Mouse (Mus musculus) embryonic fibroblast, embryonic 13.5 days (primary cell): ENCODE measurements around the gene Gpr155.

ENCODE experiments used
- CTCF ChIP-seq: IDR thresholded peaks from 2 replicates; pipeline ENCODE4 v1.5.1; 2011; ENCODE audit warnings: mild to moderate bottlenecking, control low read depth, low read length, moderate library complexity, borderline replicate concordance; ENCODE audit not compliant: insufficient read depth
- POLR2A ChIP-seq: IDR thresholded peaks from 2 replicates; pipeline ENCODE4 v1.6.1; 2011; ENCODE audit warnings: low read depth, mild to moderate bottlenecking, control low read depth, low read length, moderate library complexity

DNA sequence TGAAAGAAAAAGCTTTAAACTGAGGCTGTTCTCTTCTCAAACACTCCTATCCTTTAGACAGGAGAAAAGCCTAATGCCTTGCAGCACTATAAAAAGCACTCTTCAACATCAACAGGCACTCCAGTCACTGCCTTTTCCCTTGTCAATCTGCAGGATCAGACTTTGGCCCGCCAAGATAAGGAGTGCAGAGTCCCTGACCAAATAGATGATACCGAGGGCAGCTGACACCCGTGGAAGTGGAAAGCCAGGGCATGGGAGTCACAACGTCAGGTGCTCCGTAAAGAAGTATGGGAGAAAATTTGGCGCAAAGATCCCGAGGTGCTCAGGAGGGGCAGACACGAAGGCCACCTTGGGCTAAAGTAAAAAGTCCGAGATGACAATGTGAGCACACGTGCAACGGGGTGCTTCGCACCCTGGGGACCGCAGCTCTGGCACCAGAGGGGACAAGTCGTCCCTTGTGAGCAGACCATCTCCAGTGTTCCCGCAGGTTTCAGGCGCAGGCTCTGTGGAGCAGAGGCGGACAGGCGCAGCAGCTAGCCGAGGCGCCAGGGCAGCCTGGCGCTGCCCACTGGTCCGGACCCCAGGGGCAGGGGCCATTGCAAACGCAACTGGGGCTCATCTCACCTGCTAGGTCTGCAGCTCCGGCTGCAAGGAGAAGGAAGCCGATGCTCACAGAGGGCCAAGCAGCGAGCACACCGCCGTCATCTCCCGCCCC is 574 bp downstream of the Gpr155 start:
- TF ChIP-seq CTCF: no peak
- no peak for TF ChIP-seq POLR2A
